9 mouse cellular contexts compared by ENCODE assay signal in genomic region chr10:81580441-81581070, GRCm38 (mm10). TPM values are rescaled to one million over a fixed set of nuclear protein-coding genes. Genes with fewer than 3 reads are reported as not detected.
A peak's percentile ranks its signal among the peaks of the same experiment; 100 is the strongest.
DNase-seq lines count a peak whose midpoint lies in the region; ATAC-seq and TF ChIP-seq lines count a peak whose summit lies in the region.
"Had no signal": no experiment of that assay in that cellular context is flagged by ENCODE, and none has a peak within 500 bp of the region (broad histone marks: within the 10 kb centered on the region; RNA-seq: fewer than 3 reads in every experiment).

No protein-coding gene starts in this region.

- peak overlapping the region; percentile 12; the same call in 1 of the 2 replicates for H3K27ac ChIP-seq in lung, embryonic 14.5 days (ENCODE audit: low read depth)

- peak; percentile 51 for TF ChIP-seq CTCF in lung, embryonic 14.5 days (IDR thresholded peaks at IDR 0.05; ENCODE audit: low read depth)

- 45% methylated on average over 25 of the region's 25 CpGs for WGBS in lung, embryonic 14.5 days

- peaks cover 6% of the 10 kb centered on the region; the same call in 1 of the 2 replicates for H3K27me3 ChIP-seq in lung, embryonic 14.5 days (ENCODE audit: insufficient read depth, low read length)

- no peak for ATAC-seq in lung, embryonic 14.5 days (ENCODE audit: insufficient read depth)
- ATAC-seq in common myeloid progenitor, adult 5-6 weeks (replicated peaks; ENCODE audit: low read depth, poor library complexity, severe bottlenecking), result peak; percentile 84

- no peak overlapping the region for H3K4me3 ChIP-seq in lung, embryonic 14.5 days (ENCODE audit: low read depth, low read length)
- H3K4me3 ChIP-seq: erythroblast, embryonic 14.5 days had no signal

- no peak overlapping the region for H3K9ac ChIP-seq in lung, embryonic 14.5 days

- DNase-seq in lung, embryonic 14.5 days, result peak; percentile 43
- no peak for DNase-seq in lung, adult 18-20 months
- peak; percentile 63 to 77 for DNase-seq in kidney, postnatal 4 days
- DNase-seq in retina, embryonic 14.5 days (ENCODE audit: low spot score), result peak; percentile 41
- no peak for DNase-seq in ovary, postnatal 14 days (ENCODE audit: low spot score)
- no peak for DNase-seq in cerebellum, postnatal 14 days
- no peak for DNase-seq in gastrocnemius, postnatal 10 days

- no peaks in the 10 kb centered on the region for H3K9me3 ChIP-seq in lung, embryonic 14.5 days (ENCODE audit: low read depth, low read length)

- H3K4me2 ChIP-seq in lung, embryonic 14.5 days, result peak overlapping the region; percentile 36; the same call in 1 of the 2 replicates

- H3K36me3 ChIP-seq in lung, embryonic 14.5 days (ENCODE audit: insufficient read depth), result peaks cover 30% of the 10 kb centered on the region; the same call in 1 of the 2 replicates

- 0 out of 2 replicates have a peak, but pooled peaks cover 7% of the 10 kb centered on the region for H3K4me1 ChIP-seq in lung, embryonic 14.5 days (ENCODE audit: insufficient read depth)

RNA-seq across cellular contexts. Expression of gene Tle2, which starts 6.2 kb away (rescaled TPM):
- 27.5 and 32.5 TPM in 2 replicates for polyA plus RNA-seq in lung, embryonic 14.5 days (2014; fragmentation: Nextera tagmentation; extraction: Ambion mirVana)
- total RNA-seq in common myeloid progenitor, adult 5-6 weeks (2017), result 1.5 and 3.3 TPM in 2 replicates
- total RNA-seq in gastrocnemius, postnatal 10 days (2021), result 1 to 10 TPM; 4.4 to 9.4 TPM

RNA-seq across cellular contexts. Expression of gene Tle6, which starts 20.3 kb away (rescaled TPM):
- polyA plus RNA-seq in lung, embryonic 14.5 days (2014; fragmentation: Nextera tagmentation; extraction: Ambion mirVana), result 24.1 and 25.2 TPM in 2 replicates
- total RNA-seq in common myeloid progenitor, adult 5-6 weeks (2017), result 8.4 and 26.1 TPM in 2 replicates
- total RNA-seq in gastrocnemius, postnatal 10 days (2021), result 1 to 10 TPM; 2.2 to 3.1 TPM

RNA-seq across cellular contexts. Expression of gene Aes, which starts 21.3 kb away (rescaled TPM):
- 360 and 404 TPM in 2 replicates for polyA plus RNA-seq in lung, embryonic 14.5 days (2014; fragmentation: Nextera tagmentation; extraction: Ambion mirVana)
- total RNA-seq in common myeloid progenitor, adult 5-6 weeks (2017), result 134 and 183 TPM in 2 replicates
- total RNA-seq in gastrocnemius, postnatal 10 days (2021), result 100 to 1,000 TPM; 614 to 667 TPM

RNA-seq across cellular contexts. Expression of gene BC025920, which starts 25.5 kb away (rescaled TPM):
- 0.58 and 0.61 TPM in 2 replicates for polyA plus RNA-seq in lung, embryonic 14.5 days (2014; fragmentation: Nextera tagmentation; extraction: Ambion mirVana)
- 1.4 and 2.1 TPM in 2 replicates for total RNA-seq in common myeloid progenitor, adult 5-6 weeks (2017)
- total RNA-seq in gastrocnemius, postnatal 10 days (2021), result 1 to 10 TPM; 1.6 to 1.8 TPM

RNA-seq across cellular contexts. Expression of gene Gna11, which starts 35.6 kb away (rescaled TPM):
- polyA plus RNA-seq in lung, embryonic 14.5 days (2014; fragmentation: Nextera tagmentation; extraction: Ambion mirVana), result 81.2 and 88.2 TPM in 2 replicates
- total RNA-seq in common myeloid progenitor, adult 5-6 weeks (2017), result 5.0 and 5.7 TPM in 2 replicates
- total RNA-seq in gastrocnemius, postnatal 10 days (2021), result 10 to 100 TPM; 40.6 to 44.8 TPM

Comparison
In these comparisons a context has a peak if more than half of its experiments do, and no peak if none do; other contexts are left out.
1. DNase-seq: peak in lung, embryonic 14.5 days (single experiment), kidney, postnatal 4 days (2 of 2) and retina, embryonic 14.5 days (single experiment); none in lung, adult 18-20 months (0 of 2), ovary, postnatal 14 days (single experiment), cerebellum, postnatal 14 days (0 of 2) and gastrocnemius, postnatal 10 days (single experiment).